ENCODE assay signal across 30 mouse cellular contexts in genomic region chr2:45777466-45777865, GRCm38 (mm10).
DNase-seq lines count a peak whose midpoint lies in the region; ATAC-seq and TF ChIP-seq lines count a peak whose summit lies in the region.
"Had no signal": no experiment of that assay in that cellular context is flagged by ENCODE, and none has a peak within 500 bp of the region (broad histone marks: within the 10 kb centered on the region; RNA-seq: fewer than 3 reads in every experiment).

No protein-coding gene starts in this region.

- WGBS in forebrain, postnatal 0 days = 90% methylated on average over 7 of the region's 7 CpGs

- H3K9me3 ChIP-seq in forebrain, postnatal 0 days (ENCODE audit: low read length) = no peaks in the 10 kb centered on the region
- H3K9me3 ChIP-seq: forebrain, embryonic 10.5 days; forebrain, embryonic 15.5 days; G1E; heart, embryonic 12.5 days; hindbrain, embryonic 13.5 days; limb, embryonic 10.5 days; limb, embryonic 15.5 days; liver, embryonic 13.5 days; neural tube, embryonic 13.5 days had no signal

- peak overlapping the region; percentile 62 for H3K27ac ChIP-seq in gastrocnemius, adult 2 months
- H3K27ac ChIP-seq in forebrain, postnatal 0 days (ENCODE audit: low read depth, low read length) = no peak overlapping the region
- H3K27ac ChIP-seq: forebrain, embryonic 10.5 days; forebrain, embryonic 15.5 days; heart, adult 2 months; hindbrain, embryonic 13.5 days; limb, embryonic 10.5 days; liver, embryonic 13.5 days; macrophage; neural tube, embryonic 13.5 days had no signal

- intact Hi-C loops in gastrocnemius, adult 2 months (cut with DNase I) = no loop called here
- intact Hi-C loops in gastrocnemius, postnatal 14 days (cut with DNase I; ENCODE audit: low total_unique reads) = no loop called here

- peak; percentile 21 for DNase-seq in gastrocnemius, adult 2 months
- no peak for DNase-seq in gastrocnemius, postnatal 14 days
- peak; percentile 86 for DNase-seq in 3T3-L1 (ENCODE audit: low read depth, low spot score)
- peak; percentile 72 for DNase-seq in NIH3T3 (ENCODE audit: low read depth)
- DNase-seq in fibroblast of lung, adult 2 months (ENCODE audit: low read depth) = peak; percentile 7
- DNase-seq in forebrain, postnatal 0 days = no peak
- DNase-seq in cerebellum, adult 9-10 months = no peak
- DNase-seq: cerebellum, adult 8-10 months; heart, postnatal 4 days; kidney, postnatal 10 days; layer of hippocampus, adult 9-11 months; liver, embryonic 13.5 days; lung, adult 18-20 months; right cerebral cortex, postnatal 4 days; thymus, adult 2 months; thymus, postnatal 4 days had no signal

- no peaks in the 10 kb centered on the region for H3K36me3 ChIP-seq in forebrain, postnatal 0 days (ENCODE audit: insufficient read depth)
- H3K36me3 ChIP-seq: forebrain, embryonic 10.5 days; forebrain, embryonic 15.5 days; G1E; heart, embryonic 12.5 days; hindbrain, embryonic 13.5 days; limb, embryonic 10.5 days; limb, embryonic 15.5 days; liver, embryonic 13.5 days; neural tube, embryonic 13.5 days had no signal

- no peaks in the 10 kb centered on the region for H3K4me1 ChIP-seq in forebrain, postnatal 0 days (ENCODE audit: insufficient read depth)
- H3K4me1 ChIP-seq: forebrain, embryonic 15.5 days; heart, embryonic 12.5 days; hindbrain, embryonic 13.5 days; liver, embryonic 13.5 days had no signal

- H3K27me3 ChIP-seq in forebrain, postnatal 0 days (ENCODE audit: insufficient read depth, low read length) = no peaks in the 10 kb centered on the region
- H3K27me3 ChIP-seq: forebrain, embryonic 15.5 days; heart, embryonic 12.5 days; hindbrain, embryonic 13.5 days; limb, embryonic 15.5 days; liver, embryonic 13.5 days; neural tube, embryonic 13.5 days had no signal

- TF ChIP-seq CTCF in gastrocnemius, adult 2 months (IDR thresholded peaks at IDR 0.05) = no peak
- no peak for TF ChIP-seq CTCF in forebrain, postnatal 0 days (IDR thresholded peaks at IDR 0.05; ENCODE audit: low read depth)

- H3K4me3 ChIP-seq in gastrocnemius, adult 2 months = no peak overlapping the region
- H3K4me3 ChIP-seq in forebrain, postnatal 0 days (ENCODE audit: low read depth, low read length) = no peak overlapping the region
- H3K4me3 ChIP-seq: forebrain, embryonic 10.5 days; forebrain, embryonic 15.5 days; heart, adult 2 months; heart, embryonic 12.5 days; limb, embryonic 10.5 days; limb, embryonic 15.5 days; liver, embryonic 13.5 days; neural tube, embryonic 13.5 days had no signal

- ATAC-seq in forebrain, postnatal 0 days = no peak
- ATAC-seq: activated CD4-positive, CD25-positive, alpha-beta regulatory T cell, adult 4 months; forebrain, embryonic 15.5 days; intestine, embryonic 16.5 days; lung, postnatal 0 days; midbrain, embryonic 16.5 days had no signal

- H3K9ac ChIP-seq in forebrain, postnatal 0 days = no peak overlapping the region
- H3K9ac ChIP-seq: forebrain, embryonic 15.5 days; heart, embryonic 12.5 days; hindbrain, embryonic 13.5 days; limb, embryonic 15.5 days; liver, embryonic 13.5 days; neural tube, embryonic 13.5 days had no signal

- H3K4me2 ChIP-seq in forebrain, postnatal 0 days (ENCODE audit: low read depth) = no peak overlapping the region
- H3K4me2 ChIP-seq: forebrain, embryonic 15.5 days; heart, embryonic 12.5 days; limb, embryonic 15.5 days; liver, embryonic 13.5 days had no signal

Comparison
In these comparisons a context has a peak if more than half of its experiments do, and no peak if none do; other contexts are left out.
1. DNase-seq: peak in gastrocnemius, adult 2 months (single experiment), 3T3-L1 (single experiment), NIH3T3 (single experiment) and fibroblast of lung, adult 2 months (single experiment); none in gastrocnemius, postnatal 14 days (single experiment), forebrain, postnatal 0 days (single experiment) and cerebellum, adult 9-10 months (single experiment).